ENCODE assay signal across 12 mouse cellular contexts in genomic region chr1:58056074-58056807, GRCm38 (mm10). TPM values are rescaled to one million over a fixed set of nuclear protein-coding genes. Genes with fewer than 3 reads are reported as not detected.
A peak's percentile ranks its signal among the peaks of the same experiment; 100 is the strongest.
DNase-seq lines count a peak whose midpoint lies in the region; ATAC-seq lines count a peak whose summit lies in the region.
"Had no signal": no experiment of that assay in that cellular context is flagged by ENCODE, and none has a peak within 500 bp of the region (broad histone marks: within the 10 kb centered on the region; RNA-seq: fewer than 3 reads in every experiment).

No protein-coding gene starts in this region.

- H3K4me3 ChIP-seq in heart, embryonic 15.5 days, result no peak overlapping the region
- H3K4me3 ChIP-seq in heart, embryonic 11.5 days (ENCODE audit: low read depth, low read length), result no peak overlapping the region
- H3K4me3 ChIP-seq in kidney, embryonic 15.5 days (replicated peaks), result no peak overlapping the region
- no peak overlapping the region for H3K4me3 ChIP-seq in kidney, embryonic 16.5 days (ENCODE audit: low read length)
- no peak overlapping the region for H3K4me3 ChIP-seq in neural tube, embryonic 13.5 days
- H3K4me3 ChIP-seq: gastrocnemius, adult 2 months had no signal

- H3K9me3 ChIP-seq in heart, embryonic 15.5 days (replicated peaks), result no peaks in the 10 kb centered on the region
- H3K9me3 ChIP-seq in heart, embryonic 11.5 days (replicated peaks; ENCODE audit: control insufficient read depth, low read length), result no peaks in the 10 kb centered on the region
- H3K9me3 ChIP-seq in kidney, embryonic 15.5 days (replicated peaks), result no peaks in the 10 kb centered on the region
- no peaks in the 10 kb centered on the region for H3K9me3 ChIP-seq in kidney, embryonic 16.5 days (ENCODE audit: low read length)
- no peaks in the 10 kb centered on the region for H3K9me3 ChIP-seq in neural tube, embryonic 13.5 days

- H3K27me3 ChIP-seq in heart, embryonic 15.5 days, result no peaks in the 10 kb centered on the region
- no peaks in the 10 kb centered on the region for H3K27me3 ChIP-seq in heart, embryonic 11.5 days (ENCODE audit: control insufficient read depth, insufficient read depth, low read length)
- H3K27me3 ChIP-seq in kidney, embryonic 15.5 days, result no peaks in the 10 kb centered on the region
- H3K27me3 ChIP-seq in kidney, embryonic 16.5 days (ENCODE audit: insufficient read depth, low read length), result no peaks in the 10 kb centered on the region
- no peaks in the 10 kb centered on the region for H3K27me3 ChIP-seq in neural tube, embryonic 13.5 days

- no peaks in the 10 kb centered on the region for H3K4me1 ChIP-seq in heart, embryonic 15.5 days (replicated peaks)
- 0 out of 2 replicates have a peak, but pooled peaks cover 3% of the 10 kb centered on the region for H3K4me1 ChIP-seq in heart, embryonic 11.5 days (ENCODE audit: control insufficient read depth, insufficient read depth, low read length)
- H3K4me1 ChIP-seq in kidney, embryonic 15.5 days, result peaks cover 14% of the 10 kb centered on the region; the same call in 1 of the 2 replicates
- 0 out of 2 replicates have a peak, but pooled peaks cover 2% of the 10 kb centered on the region for H3K4me1 ChIP-seq in kidney, embryonic 16.5 days (ENCODE audit: insufficient read depth, low read length)
- peaks cover 12% of the 10 kb centered on the region for H3K4me1 ChIP-seq in neural tube, embryonic 13.5 days (replicated peaks)

- no peak for DNase-seq in neural tube, embryonic 10.5 days (ENCODE audit: extremely low spot score, low spot score)
- DNase-seq in testis, postnatal 14 days (ENCODE audit: low spot score), result no peak
- DNase-seq: gastrocnemius, adult 2 months; kidney, adult 2 months; right cerebral cortex, postnatal 25 days; thymus, postnatal 25 days had no signal

- H3K4me2 ChIP-seq in heart, embryonic 15.5 days, result peak overlapping the region; percentile 35; the same call in 1 of the 2 replicates
- no peak overlapping the region for H3K4me2 ChIP-seq in heart, embryonic 11.5 days
- peak overlapping the region; percentile 12; the same call in 1 of the 2 replicates for H3K4me2 ChIP-seq in kidney, embryonic 15.5 days
- H3K4me2 ChIP-seq in kidney, embryonic 16.5 days (replicated peaks; ENCODE audit: low read depth, low read length), result no peak overlapping the region
- H3K4me2 ChIP-seq in neural tube, embryonic 13.5 days, result no peak overlapping the region

- no peak overlapping the region for H3K27ac ChIP-seq in heart, embryonic 15.5 days
- no peak overlapping the region for H3K27ac ChIP-seq in heart, embryonic 11.5 days (ENCODE audit: low read depth, low read length)
- no peak overlapping the region for H3K27ac ChIP-seq in kidney, embryonic 15.5 days
- H3K27ac ChIP-seq in kidney, embryonic 16.5 days (ENCODE audit: low read length), result no peak overlapping the region
- no peak overlapping the region for H3K27ac ChIP-seq in neural tube, embryonic 13.5 days (replicated peaks)
- H3K27ac ChIP-seq: gastrocnemius, adult 2 months had no signal

- 68% methylated on average over 13 of the region's 13 CpGs for WGBS in heart, embryonic 15.5 days
- WGBS in heart, embryonic 11.5 days (ENCODE audit: insufficient replicate concordance), result 73% methylated on average over 13 of the region's 13 CpGs
- WGBS in kidney, embryonic 15.5 days, result 68% methylated on average over 13 of the region's 13 CpGs
- WGBS in kidney, embryonic 16.5 days, result 76% methylated on average over 13 of the region's 13 CpGs
- WGBS in neural tube, embryonic 13.5 days, result 77% methylated on average over 13 of the region's 13 CpGs

- ATAC-seq in heart, embryonic 15.5 days (replicated peaks; ENCODE audit: insufficient number of reproducible peaks, insufficient read depth, low FRiP score, low read depth), result no peak
- ATAC-seq in heart, embryonic 11.5 days (replicated peaks; ENCODE audit: insufficient number of reproducible peaks, low FRiP score, low TSS enrichment), result no peak
- ATAC-seq in kidney, embryonic 15.5 days (replicated peaks; ENCODE audit: low FRiP score), result no peak
- ATAC-seq in kidney, embryonic 16.5 days (ENCODE audit: low FRiP score, low TSS enrichment), result no peak
- 0 out of 2 replicates have a peak, but pooled peaks have one; percentile 53 for ATAC-seq in neural tube, embryonic 13.5 days (ENCODE audit: low read depth)

- H3K36me3 ChIP-seq in heart, embryonic 15.5 days, result no peaks in the 10 kb centered on the region
- no peaks in the 10 kb centered on the region for H3K36me3 ChIP-seq in heart, embryonic 11.5 days (ENCODE audit: control insufficient read depth, insufficient read depth, low read length)
- no peaks in the 10 kb centered on the region for H3K36me3 ChIP-seq in kidney, embryonic 15.5 days
- no peaks in the 10 kb centered on the region for H3K36me3 ChIP-seq in kidney, embryonic 16.5 days (ENCODE audit: insufficient read depth, low read length)
- H3K36me3 ChIP-seq in neural tube, embryonic 13.5 days, result no peaks in the 10 kb centered on the region

- H3K9ac ChIP-seq in heart, embryonic 15.5 days, result no peak overlapping the region
- no peak overlapping the region for H3K9ac ChIP-seq in heart, embryonic 11.5 days (ENCODE audit: low read depth, low read length)
- H3K9ac ChIP-seq in kidney, embryonic 15.5 days, result no peak overlapping the region
- H3K9ac ChIP-seq in kidney, embryonic 16.5 days (replicated peaks; ENCODE audit: low read length), result no peak overlapping the region
- H3K9ac ChIP-seq in neural tube, embryonic 13.5 days, result no peak overlapping the region

RNA-seq across cellular contexts. Expression of gene Aox1, which starts 26.5 kb away (rescaled TPM):
- 0.67 and 0.98 TPM in 2 replicates for polyA plus RNA-seq in heart, embryonic 15.5 days (2015; fragmentation: Nextera tagmentation; extraction: Ambion mirVana)
- polyA plus RNA-seq in heart, embryonic 11.5 days (2014; fragmentation: Nextera tagmentation; extraction: Ambion mirVana), result 0.34 and 0.39 TPM in 2 replicates
- polyA plus RNA-seq in kidney, embryonic 15.5 days (2015; fragmentation: Nextera tagmentation; extraction: Ambion mirVana), result 0.30 and 0.32 TPM in 2 replicates
- polyA plus RNA-seq in kidney, embryonic 16.5 days (2015; fragmentation: Nextera tagmentation; extraction: Ambion mirVana), result 0.36 and 0.45 TPM in 2 replicates
- 0.10 and 0.14 TPM in 2 replicates for polyA plus RNA-seq in neural tube, embryonic 13.5 days (2015; fragmentation: Nextera tagmentation; extraction: Ambion mirVana)

RNA-seq across cellular contexts. Expression of gene Kctd18, which starts 37.5 kb away (rescaled TPM):
- polyA plus RNA-seq in heart, embryonic 15.5 days (2015; fragmentation: Nextera tagmentation; extraction: Ambion mirVana), result 9.8 and 11.7 TPM in 2 replicates
- polyA plus RNA-seq in heart, embryonic 11.5 days (2014; fragmentation: Nextera tagmentation; extraction: Ambion mirVana), result 11.1 and 11.5 TPM in 2 replicates
- 15.8 and 16.6 TPM in 2 replicates for polyA plus RNA-seq in kidney, embryonic 15.5 days (2015; fragmentation: Nextera tagmentation; extraction: Ambion mirVana)
- polyA plus RNA-seq in kidney, embryonic 16.5 days (2015; fragmentation: Nextera tagmentation; extraction: Ambion mirVana), result 17.1 and 18.7 TPM in 2 replicates
- 23.3 and 23.8 TPM in 2 replicates for polyA plus RNA-seq in neural tube, embryonic 13.5 days (2015; fragmentation: Nextera tagmentation; extraction: Ambion mirVana)

RNA-seq across cellular contexts. Expression of gene Aox3, which starts 56.7 kb away (rescaled TPM):
- polyA plus RNA-seq in heart, embryonic 15.5 days (2015; fragmentation: Nextera tagmentation; extraction: Ambion mirVana), result 0.43 and 1.1 TPM in 2 replicates
- not detected in 2 replicates for polyA plus RNA-seq in heart, embryonic 11.5 days (2014; fragmentation: Nextera tagmentation; extraction: Ambion mirVana)
- 4.4 and 5.2 TPM in 2 replicates for polyA plus RNA-seq in kidney, embryonic 15.5 days (2015; fragmentation: Nextera tagmentation; extraction: Ambion mirVana)
- polyA plus RNA-seq in kidney, embryonic 16.5 days (2015; fragmentation: Nextera tagmentation; extraction: Ambion mirVana), result 3.5 and 3.6 TPM in 2 replicates
- 0.17 and 0.28 TPM in 2 replicates for polyA plus RNA-seq in neural tube, embryonic 13.5 days (2015; fragmentation: Nextera tagmentation; extraction: Ambion mirVana)
- polyA plus RNA-seq: large intestine, adult 2 months had no signal

Comparison
In these comparisons a context has a peak if more than half of its experiments do, and no peak if none do; other contexts are left out.
1. H3K4me2 ChIP-seq: peak in heart, embryonic 15.5 days (single experiment) and kidney, embryonic 15.5 days (single experiment); none in heart, embryonic 11.5 days (single experiment), kidney, embryonic 16.5 days (single experiment) and neural tube, embryonic 13.5 days (single experiment).